Mouse (Mus musculus): ENCODE results near the gene Kel. TPM values are rescaled to one million over a fixed set of nuclear protein-coding genes. Genes with fewer than 3 reads are reported as not detected.
A peak's percentile ranks its signal among the peaks of the same experiment; 100 is the strongest.

The Kel gene
- polyA plus RNA-seq, 1 experiment from 2014 or later, result 1.8 TPM

- Histone ChIP-seq H3K4me1 (ENCODE audit: insufficient read depth) (no peaks in the 10 kb centered on the region), H3K36me3 (ENCODE audit: insufficient read depth) (no peaks in the 10 kb centered on the region), H3K9me3 (ENCODE audit: low read depth, low read length) (no peaks in the 10 kb centered on the region), H3K4me2 (no peak overlapping the region), H3K27me3 (ENCODE audit: insufficient read depth, low read length) (no peaks in the 10 kb centered on the region), H3K9ac (no peak overlapping the region), H3K27ac (ENCODE audit: low read depth) (no peak overlapping the region; the same call in 1 of the 2 replicates), H3K4me3 (ENCODE audit: low read depth, low read length) (no peak overlapping the region)
- no peak for TF ChIP-seq CTCF (IDR thresholded peaks at IDR 0.05; ENCODE audit: low read depth)
- DNase-seq (no peak), ATAC-seq (ENCODE audit: insufficient read depth) (peak; percentile 71; the same call in 1 of the 2 replicates)
- 84% methylated on average over 7 of the region's 7 CpGs for WGBS
These were observed 2.1 kb upstream of the Kel start for GRCm38 (mm10) chr6:41706275-41706674.

- Histone ChIP-seq H3K4me1 (ENCODE audit: insufficient read depth) (no peaks in the 10 kb centered on the region), H3K36me3 (ENCODE audit: insufficient read depth) (no peaks in the 10 kb centered on the region), H3K9ac (no peak overlapping the region), H3K9me3 (ENCODE audit: low read depth, low read length) (no peaks in the 10 kb centered on the region), H3K27me3 (ENCODE audit: insufficient read depth, low read length) (no peaks in the 10 kb centered on the region), H3K4me3 (ENCODE audit: low read depth, low read length) (peak overlapping the region; percentile 10; the same call in 1 of the 2 replicates), H3K4me2 (no peak overlapping the region), H3K27ac (ENCODE audit: low read depth) (no peak overlapping the region)
- no peak; the same call in 1 of the 2 replicates for ATAC-seq (ENCODE audit: insufficient read depth)
- no peak for DNase-seq
- TF ChIP-seq CTCF (IDR thresholded peaks at IDR 0.05; ENCODE audit: low read depth), result no peak
- 76% methylated on average over 2 of the region's 2 CpGs for WGBS
These were observed 1.2 kb downstream of the Kel start for GRCm38 (mm10) chr6:41702928-41703327.

DNA sequence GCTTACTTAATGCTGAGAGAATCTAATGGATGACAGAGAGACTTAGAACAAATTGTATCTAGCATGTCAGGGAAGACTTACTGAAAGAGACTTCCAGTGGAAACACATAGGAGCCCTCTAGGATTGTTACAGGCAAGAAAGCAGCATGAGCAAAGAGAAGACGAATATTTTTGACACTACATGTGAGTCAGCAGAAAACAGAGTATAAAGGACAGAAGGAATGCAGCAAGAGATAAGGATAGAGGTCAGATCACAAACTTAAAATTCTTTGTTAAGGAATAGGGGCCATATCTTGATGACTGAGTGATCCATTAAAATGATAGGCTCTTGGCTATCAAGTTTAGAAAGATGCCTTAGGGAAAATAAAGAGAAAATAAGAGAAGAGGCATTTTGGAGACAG, 2.9 kb downstream of the Kel start:
- Histone ChIP-seq H3K4me2 (no peak overlapping the region), H3K36me3 (ENCODE audit: insufficient read depth) (no peaks in the 10 kb centered on the region), H3K27me3 (ENCODE audit: insufficient read depth, low read length) (no peaks in the 10 kb centered on the region), H3K4me1 (ENCODE audit: insufficient read depth) (no peaks in the 10 kb centered on the region), H3K9ac (no peak overlapping the region), H3K4me3 (ENCODE audit: low read depth, low read length) (no peak overlapping the region; the same call in 1 of the 2 replicates), H3K27ac (ENCODE audit: low read depth) (no peak overlapping the region), H3K9me3 (ENCODE audit: low read depth, low read length) (no peaks in the 10 kb centered on the region)
- no peak for ATAC-seq (ENCODE audit: insufficient read depth)
- DNase-seq, result no peak
- TF ChIP-seq CTCF (IDR thresholded peaks at IDR 0.05; ENCODE audit: low read depth), result no peak
- WGBS, result 45% methylated on average over 1 of the region's 1 CpGs

DNA sequence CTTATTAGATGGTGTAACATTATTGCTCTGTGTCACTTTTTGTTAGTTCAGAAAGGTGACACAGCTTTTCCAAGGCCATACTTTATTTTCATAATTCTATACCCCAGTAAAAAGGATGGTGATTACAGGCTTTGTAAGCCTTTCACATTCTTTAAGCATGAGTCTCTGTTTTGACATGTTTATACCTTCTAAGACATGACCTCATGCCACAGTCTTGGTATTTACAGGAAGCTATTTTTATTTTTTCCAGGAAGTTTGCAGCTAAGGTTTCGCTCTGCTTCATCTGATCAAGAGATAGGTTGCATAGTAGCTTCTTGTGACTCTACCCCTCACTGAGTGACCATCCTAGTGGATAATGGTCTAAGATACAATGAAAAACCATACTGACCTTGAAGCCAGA, 9.7 kb downstream of the Kel start:
- Histone ChIP-seq H3K4me3 (ENCODE audit: low read depth, low read length) (no peak overlapping the region), H3K27ac (ENCODE audit: low read depth) (no peak overlapping the region), H3K9me3 (ENCODE audit: low read depth, low read length) (no peaks in the 10 kb centered on the region), H3K27me3 (ENCODE audit: insufficient read depth, low read length) (no peaks in the 10 kb centered on the region), H3K36me3 (ENCODE audit: insufficient read depth) (no peaks in the 10 kb centered on the region), H3K4me2 (no peak overlapping the region), H3K4me1 (ENCODE audit: insufficient read depth) (no peaks in the 10 kb centered on the region), H3K9ac (no peak overlapping the region)
- ATAC-seq (ENCODE audit: insufficient read depth) (no peak), DNase-seq (no peak)
- no peak for TF ChIP-seq CTCF (IDR thresholded peaks at IDR 0.05; ENCODE audit: low read depth)
- 85% methylated on average over 1 of the region's 1 CpGs for WGBS

GRCm38 (mm10) chr6:41692200-41692599, 11.9 kb downstream of the Kel start:
- H3K9ac ChIP-seq, result no peak overlapping the region
- H3K27ac ChIP-seq (ENCODE audit: low read depth), result no peak overlapping the region
- no peaks in the 10 kb centered on the region for H3K27me3 ChIP-seq (ENCODE audit: insufficient read depth, low read length)
- DNase-seq (no peak), ATAC-seq (ENCODE audit: insufficient read depth) (no peak)
- no peaks in the 10 kb centered on the region for H3K4me1 ChIP-seq (ENCODE audit: insufficient read depth)
- no peak for TF ChIP-seq CTCF (IDR thresholded peaks at IDR 0.05; ENCODE audit: low read depth)
- no peaks in the 10 kb centered on the region for H3K9me3 ChIP-seq (ENCODE audit: low read depth, low read length)
- H3K4me3 ChIP-seq (ENCODE audit: low read depth, low read length), result no peak overlapping the region
- H3K36me3 ChIP-seq (ENCODE audit: insufficient read depth), result no peaks in the 10 kb centered on the region
- no peak overlapping the region for H3K4me2 ChIP-seq

GRCm38 (mm10) chr6:41685596-41685995, 18.5 kb downstream of the Kel start:
- no peak for TF ChIP-seq CTCF (IDR thresholded peaks at IDR 0.05; ENCODE audit: low read depth)
- no peak overlapping the region for H3K4me3 ChIP-seq (ENCODE audit: low read depth, low read length)
- no peak overlapping the region for H3K27ac ChIP-seq (ENCODE audit: low read depth)
- WGBS, result 79% methylated on average over 3 of the region's 3 CpGs
- no peak overlapping the region for H3K4me2 ChIP-seq
- DNase-seq (no peak), ATAC-seq (ENCODE audit: insufficient read depth) (no peak)
- H3K36me3 ChIP-seq (ENCODE audit: insufficient read depth), result no peaks in the 10 kb centered on the region
- H3K27me3 ChIP-seq (ENCODE audit: insufficient read depth, low read length), result no peaks in the 10 kb centered on the region
- H3K9ac ChIP-seq, result no peak overlapping the region
- H3K4me1 ChIP-seq (ENCODE audit: insufficient read depth), result no peaks in the 10 kb centered on the region
- no peaks in the 10 kb centered on the region for H3K9me3 ChIP-seq (ENCODE audit: low read depth, low read length)

DNA sequence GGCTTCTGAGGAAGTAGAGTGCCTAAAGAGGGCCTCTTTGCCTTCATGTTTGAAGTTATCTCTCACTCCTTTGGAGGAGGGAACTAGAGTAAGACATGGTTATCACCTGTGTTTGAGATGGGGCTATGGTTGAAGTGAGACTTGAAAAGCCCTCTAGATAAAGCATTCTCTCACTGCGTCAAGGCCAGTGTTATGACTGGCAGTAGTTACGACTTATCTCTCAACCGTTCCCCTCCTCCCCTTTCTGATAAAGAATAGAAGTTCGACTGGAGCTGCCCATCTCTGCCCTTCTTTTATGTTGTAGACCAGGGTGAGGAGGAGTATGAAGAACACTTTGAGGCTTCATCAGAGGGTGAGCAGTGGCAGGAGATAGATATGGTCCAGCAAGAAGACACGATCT, 19.2 kb downstream of the Kel start:
- Histone ChIP-seq H3K27ac (ENCODE audit: low read depth) (no peak overlapping the region), H3K4me3 (ENCODE audit: low read depth, low read length) (no peak overlapping the region), H3K4me1 (ENCODE audit: insufficient read depth) (no peaks in the 10 kb centered on the region), H3K27me3 (ENCODE audit: insufficient read depth, low read length) (no peaks in the 10 kb centered on the region), H3K4me2 (no peak overlapping the region), H3K36me3 (ENCODE audit: insufficient read depth) (no peaks in the 10 kb centered on the region), H3K9me3 (ENCODE audit: low read depth, low read length) (no peaks in the 10 kb centered on the region), H3K9ac (no peak overlapping the region)
- TF ChIP-seq CTCF (IDR thresholded peaks at IDR 0.05; ENCODE audit: low read depth), result no peak
- DNase-seq, result no peak
- WGBS, result 63% methylated on average over 5 of the region's 5 CpGs
- no peak for ATAC-seq (ENCODE audit: insufficient read depth)

DNA sequence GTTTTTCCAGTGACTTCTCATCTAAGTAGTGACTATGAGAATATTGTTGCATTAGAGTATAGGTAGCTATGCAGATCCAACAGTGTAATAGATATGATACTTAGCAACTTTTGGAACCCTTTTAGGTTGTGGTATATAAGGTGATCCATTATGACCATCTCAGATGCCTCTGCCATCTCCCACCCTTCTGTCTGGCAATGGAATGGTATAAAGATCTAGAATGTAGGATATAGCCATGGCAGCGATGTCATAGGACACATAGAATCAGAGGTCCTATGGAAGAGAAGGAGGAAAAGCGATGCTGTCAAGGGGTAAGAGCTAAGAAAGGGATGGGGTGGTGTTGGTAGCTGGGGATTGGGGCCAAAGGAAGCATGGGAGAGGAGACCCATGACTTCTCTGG, 20.0 kb downstream of the Kel start, which contains the start of gene Llcfc1:
Gene Llcfc1 (plus strand): TSS at position 301 of the 400 bp plus-strand sequence.
- Histone ChIP-seq H3K27me3 (ENCODE audit: insufficient read depth, low read length) (no peaks in the 10 kb centered on the region), H3K9me3 (ENCODE audit: low read depth, low read length) (no peaks in the 10 kb centered on the region), H3K4me3 (ENCODE audit: low read depth, low read length) (no peak within 1 kb of the TSS), H3K9ac (no peak within 1 kb of the TSS), H3K4me1 (ENCODE audit: insufficient read depth) (no peaks in the 10 kb centered on the region), H3K4me2 (no peak within 1 kb of the TSS), H3K36me3 (ENCODE audit: insufficient read depth) (no peaks in the 10 kb centered on the region), H3K27ac (ENCODE audit: low read depth) (no peak within 1 kb of the TSS)
- WGBS, result 80% methylated on average over 2 of the region's 2 CpGs
- TF ChIP-seq CTCF (IDR thresholded peaks at IDR 0.05; ENCODE audit: low read depth), result no peak
- no peak for DNase-seq
- no peak for ATAC-seq (ENCODE audit: insufficient read depth)
